Mouse (Mus musculus): Measurements from ENCODE around the gene Mid1.
"Not testable (repeated sequence)": the region's sequence is repeated elsewhere in the genome, so short reads cannot be mapped to it uniquely, and the experiment has no call there.

GRCm38 (mm10) chrX:169975681-169976131 lies 290.7 kb downstream of the Mid1 start:
- TF ChIP-seq CHD2 (IDR thresholded peaks at IDR 0.05; ENCODE audit: low read depth, low read length); HCFC1 (IDR thresholded peaks at IDR 0.05; ENCODE audit: borderline replicate concordance, insufficient read depth, low read length); ZNF384 (IDR thresholded peaks at IDR 0.05; ENCODE audit: low read depth, low read length); MAFK (IDR thresholded peaks at IDR 0.05; ENCODE audit: insufficient read depth, low read depth, low read length); ZC3H11A (IDR thresholded peaks at IDR 0.05; ENCODE audit: borderline replicate concordance, low read depth, low read length): not testable (repeated sequence)
